Mouse (Mus musculus): ENCODE results near the gene Ifi206. TPM values are rescaled to one million over a fixed set of nuclear protein-coding genes. Genes with fewer than 3 reads are reported as not detected.
"Not testable (repeated sequence)": the region's sequence is repeated elsewhere in the genome, so short reads cannot be mapped to it uniquely, and the experiment has no call there.

Gene Ifi206
- total RNA-seq (2012; rRNA removed), result not detected in 2 replicates

DNA sequence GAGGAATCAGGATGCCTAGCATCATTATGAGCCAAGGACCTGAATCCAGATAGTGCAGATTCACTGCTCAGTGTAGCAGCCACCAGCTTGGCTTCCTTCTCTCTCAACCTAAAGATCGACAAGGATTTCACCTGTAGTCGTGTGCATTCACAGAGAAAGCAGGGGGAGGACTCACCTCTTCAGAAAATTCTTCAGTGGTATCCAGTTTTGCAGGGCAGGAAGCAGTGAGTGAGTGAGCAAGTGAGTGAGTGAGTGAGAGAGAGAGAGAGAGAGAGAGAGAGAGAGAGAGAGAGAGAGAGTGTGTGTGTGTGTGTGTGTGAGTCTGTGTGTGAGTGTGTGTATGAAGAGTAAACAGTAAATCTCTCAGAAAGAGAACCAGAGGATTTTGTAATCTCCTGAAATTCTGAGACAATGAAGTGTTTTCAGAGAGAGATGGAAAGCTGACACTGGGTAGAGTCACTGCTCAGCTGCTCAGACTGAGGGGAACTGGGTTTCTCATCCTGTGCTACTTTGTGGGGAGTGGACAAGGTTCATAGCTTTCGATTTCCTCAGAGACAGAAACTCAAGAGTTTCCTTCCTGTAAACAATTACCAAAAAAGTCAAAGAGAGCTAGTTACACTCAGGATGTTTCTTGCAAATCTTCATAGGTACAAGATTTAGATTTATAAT lies at the start of gene Ifi206:
Ifi206 (minus strand) TSS at position 230 of the 669 bp plus-strand sequence.
- H3K9ac ChIP-seq (ENCODE audit: insufficient read depth, low read depth, low read length, poor library complexity, severe bottlenecking); in situ Hi-C loops (cut with MboI; ENCODE audit: low sequenced_read_pairs in 2 of 2, unreplicated experiment in 2 of 2); H3K9me3 ChIP-seq (ENCODE audit: control insufficient read depth, insufficient read depth, low read depth, low read length); DNase-seq (ENCODE audit: low read depth, low spot score); H3K27ac ChIP-seq (ENCODE audit: insufficient read depth, low read depth, low read length, poor library complexity, severe bottlenecking); H3K4me1 ChIP-seq (ENCODE audit: control insufficient read depth in 2 of 2, insufficient read depth in 2 of 2, low read length in 2 of 2, poor library complexity in 1 of 2); H3K36me3 ChIP-seq (ENCODE audit: control insufficient read depth, insufficient read depth, low read length, poor library complexity, severe bottlenecking); H3K4me3 ChIP-seq (ENCODE audit: insufficient read depth in 1 of 2, low read depth in 1 of 2, low read length in 2 of 2, poor library complexity in 1 of 2, severe bottlenecking in 1 of 2): not testable (repeated sequence)

DNA sequence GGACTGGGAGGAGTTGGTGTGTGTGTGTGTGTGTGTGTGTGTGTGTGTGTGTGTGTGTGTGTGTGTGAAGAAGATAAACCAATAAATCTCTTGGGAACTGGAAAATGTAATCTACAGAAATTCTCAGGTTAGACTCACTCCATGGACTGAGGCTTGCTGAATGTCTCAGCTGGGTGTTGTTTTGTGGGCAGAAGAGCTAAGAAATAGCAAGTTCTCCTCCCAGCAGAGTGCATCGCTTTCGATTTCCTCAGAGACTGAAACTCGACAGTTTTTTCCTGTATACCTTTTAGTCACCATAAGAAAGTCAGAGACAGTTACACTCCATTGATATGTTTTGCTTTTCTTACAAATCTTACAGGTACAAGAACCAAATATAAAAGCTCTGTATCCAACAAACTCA lies 45.0 kb upstream of the Ifi206 start, which contains the start of gene Ifi214:
Ifi214 (minus strand) TSS at position 167 of the 400 bp plus-strand sequence.
- H3K9ac ChIP-seq (ENCODE audit: insufficient read depth, low read depth, low read length, poor library complexity, severe bottlenecking); H3K36me3 ChIP-seq (ENCODE audit: control insufficient read depth, insufficient read depth, low read length, poor library complexity, severe bottlenecking); H3K4me3 ChIP-seq (ENCODE audit: insufficient read depth in 1 of 2, low read depth in 1 of 2, low read length in 2 of 2, poor library complexity in 1 of 2, severe bottlenecking in 1 of 2); DNase-seq (ENCODE audit: low read depth, low spot score); H3K4me1 ChIP-seq (ENCODE audit: control insufficient read depth in 2 of 2, insufficient read depth in 2 of 2, low read length in 2 of 2, poor library complexity in 1 of 2); H3K27ac ChIP-seq (ENCODE audit: insufficient read depth, low read depth, low read length, poor library complexity, severe bottlenecking); in situ Hi-C loops (cut with MboI; ENCODE audit: low sequenced_read_pairs in 2 of 2, unreplicated experiment in 2 of 2); H3K9me3 ChIP-seq (ENCODE audit: control insufficient read depth, insufficient read depth, low read depth, low read length): not testable (repeated sequence)

- TF ChIP-seq ZC3H11A (IDR thresholded peaks at IDR 0.05; ENCODE audit: borderline replicate concordance, low read depth, low read length), result no peak
- TF ChIP-seq HCFC1 (IDR thresholded peaks at IDR 0.05; ENCODE audit: borderline replicate concordance, insufficient read depth, low read length), result no peak
- TF ChIP-seq CHD2 (IDR thresholded peaks at IDR 0.05; ENCODE audit: low read depth, low read length), result no peak
- TF ChIP-seq ZNF384 (IDR thresholded peaks at IDR 0.05; ENCODE audit: low read depth, low read length), result no peak
- no peak for TF ChIP-seq MAFK (IDR thresholded peaks at IDR 0.05; ENCODE audit: insufficient read depth, low read depth, low read length)
- no peaks in the 10 kb centered on the region for H3K4me1 ChIP-seq (ENCODE audit: control insufficient read depth in 2 of 2, insufficient read depth in 2 of 2, low read length in 2 of 2, poor library complexity in 1 of 2)
- H3K9ac ChIP-seq (ENCODE audit: insufficient read depth, low read depth, low read length, poor library complexity, severe bottlenecking), result no peak overlapping the region
- H3K36me3 ChIP-seq (ENCODE audit: control insufficient read depth, insufficient read depth, low read length, poor library complexity, severe bottlenecking), result no peaks in the 10 kb centered on the region
- H3K27ac ChIP-seq (ENCODE audit: insufficient read depth, low read depth, low read length, poor library complexity, severe bottlenecking), result no peak overlapping the region
- DNase-seq (ENCODE audit: low read depth, low spot score), result no peak
- in situ Hi-C loops (cut with MboI; ENCODE audit: low sequenced_read_pairs in 2 of 2, unreplicated experiment in 2 of 2), result no loop called here
- no peak overlapping the region for H3K4me3 ChIP-seq (ENCODE audit: insufficient read depth in 1 of 2, low read depth in 1 of 2, low read length in 2 of 2, poor library complexity in 1 of 2, severe bottlenecking in 1 of 2)
- no peaks in the 10 kb centered on the region for H3K9me3 ChIP-seq (ENCODE audit: control insufficient read depth, insufficient read depth, low read depth, low read length)
Measured at GRCm38 (mm10) chr1:173521452-173521851, 30.6 kb upstream of the Ifi206 start.

- in situ Hi-C loops (cut with MboI; ENCODE audit: low sequenced_read_pairs in 2 of 2, unreplicated experiment in 2 of 2); H3K9me3 ChIP-seq (ENCODE audit: control insufficient read depth, insufficient read depth, low read depth, low read length); H3K4me1 ChIP-seq (ENCODE audit: control insufficient read depth in 2 of 2, insufficient read depth in 2 of 2, low read length in 2 of 2, poor library complexity in 1 of 2); H3K36me3 ChIP-seq (ENCODE audit: control insufficient read depth, insufficient read depth, low read length, poor library complexity, severe bottlenecking); H3K4me3 ChIP-seq (ENCODE audit: insufficient read depth in 1 of 2, low read depth in 1 of 2, low read length in 2 of 2, poor library complexity in 1 of 2, severe bottlenecking in 1 of 2); DNase-seq (ENCODE audit: low read depth, low spot score); H3K9ac ChIP-seq (ENCODE audit: insufficient read depth, low read depth, low read length, poor library complexity, severe bottlenecking); H3K27ac ChIP-seq (ENCODE audit: insufficient read depth, low read depth, low read length, poor library complexity, severe bottlenecking): not testable (repeated sequence)
Measured at GRCm38 (mm10) chr1:173510595-173510994, 19.8 kb upstream of the Ifi206 start.

- in situ Hi-C loops (cut with MboI; ENCODE audit: low sequenced_read_pairs in 2 of 2, unreplicated experiment in 2 of 2); H3K9me3 ChIP-seq (ENCODE audit: control insufficient read depth, insufficient read depth, low read depth, low read length); H3K9ac ChIP-seq (ENCODE audit: insufficient read depth, low read depth, low read length, poor library complexity, severe bottlenecking); H3K4me3 ChIP-seq (ENCODE audit: insufficient read depth in 1 of 2, low read depth in 1 of 2, low read length in 2 of 2, poor library complexity in 1 of 2, severe bottlenecking in 1 of 2); H3K36me3 ChIP-seq (ENCODE audit: control insufficient read depth, insufficient read depth, low read length, poor library complexity, severe bottlenecking); H3K27ac ChIP-seq (ENCODE audit: insufficient read depth, low read depth, low read length, poor library complexity, severe bottlenecking); DNase-seq (ENCODE audit: low read depth, low spot score); H3K4me1 ChIP-seq (ENCODE audit: control insufficient read depth in 2 of 2, insufficient read depth in 2 of 2, low read length in 2 of 2, poor library complexity in 1 of 2): not testable (repeated sequence)
Measured at GRCm38 (mm10) chr1:173491483-173491882, 642 bp upstream of the Ifi206 start.

DNA sequence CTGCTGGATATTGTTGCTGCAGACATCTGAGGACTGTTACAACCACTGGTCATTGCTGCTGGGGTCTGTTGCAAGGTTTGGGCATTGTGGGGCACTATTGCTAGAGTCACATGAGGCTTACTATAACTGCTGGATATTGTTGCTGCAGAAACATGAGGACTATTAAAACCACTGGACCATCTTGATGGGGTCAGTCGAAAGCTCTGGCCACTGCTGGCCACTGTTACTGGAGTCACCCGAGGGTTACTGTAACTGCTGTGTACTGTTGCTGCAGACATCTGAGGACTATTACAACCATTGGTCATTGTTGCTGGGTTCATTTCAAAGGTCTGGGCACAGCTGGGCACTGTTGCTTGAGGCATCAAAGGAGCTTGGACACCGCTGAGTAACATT lies 9.7 kb downstream of the Ifi206 start:
- DNase-seq (ENCODE audit: low read depth, low spot score); in situ Hi-C loops (cut with MboI; ENCODE audit: low sequenced_read_pairs in 2 of 2, unreplicated experiment in 2 of 2); H3K4me3 ChIP-seq (ENCODE audit: insufficient read depth in 1 of 2, low read depth in 1 of 2, low read length in 2 of 2, poor library complexity in 1 of 2, severe bottlenecking in 1 of 2); H3K9ac ChIP-seq (ENCODE audit: insufficient read depth, low read depth, low read length, poor library complexity, severe bottlenecking); H3K27ac ChIP-seq (ENCODE audit: insufficient read depth, low read depth, low read length, poor library complexity, severe bottlenecking); H3K4me1 ChIP-seq (ENCODE audit: control insufficient read depth in 2 of 2, insufficient read depth in 2 of 2, low read length in 2 of 2, poor library complexity in 1 of 2); H3K36me3 ChIP-seq (ENCODE audit: control insufficient read depth, insufficient read depth, low read length, poor library complexity, severe bottlenecking); H3K9me3 ChIP-seq (ENCODE audit: control insufficient read depth, insufficient read depth, low read depth, low read length): not testable (repeated sequence)

DNA sequence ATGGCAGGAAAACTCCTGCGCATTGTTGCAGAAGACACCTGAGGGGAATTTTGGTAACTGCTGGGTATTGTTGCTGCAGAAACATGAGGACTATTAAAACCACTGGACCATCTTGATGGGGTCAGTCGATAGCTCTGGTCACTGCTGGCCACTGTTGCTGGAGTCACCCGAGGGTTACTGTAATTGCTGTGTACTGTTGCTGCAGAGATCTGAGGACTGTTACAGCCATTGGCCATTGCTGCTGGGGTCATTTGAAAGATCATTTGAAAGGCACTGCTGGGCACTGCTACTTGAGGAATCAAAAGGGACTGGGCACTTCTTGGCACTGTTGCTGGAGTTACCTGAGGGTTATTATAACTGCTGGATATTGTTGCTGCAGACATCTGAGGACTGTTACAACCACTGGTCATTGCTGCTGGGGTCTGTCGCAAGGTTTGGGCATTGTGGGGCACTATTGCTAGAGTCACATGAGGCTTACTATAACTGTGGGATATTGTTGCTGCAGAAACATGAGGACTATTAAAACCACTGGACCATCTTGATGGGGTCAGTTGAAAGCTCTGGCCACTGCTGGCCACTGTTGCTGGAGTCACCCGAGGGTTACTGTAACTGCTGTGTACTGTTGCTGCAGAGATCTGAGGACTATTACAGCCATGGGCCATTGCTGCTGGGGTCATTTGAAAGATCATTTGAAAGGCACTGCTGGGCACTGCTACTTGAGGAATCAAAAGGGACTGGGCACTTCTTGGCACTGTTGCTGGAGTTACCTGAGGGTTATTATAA lies 10.3 kb downstream of the Ifi206 start:
- DNase-seq (ENCODE audit: low read depth, low spot score); H3K9me3 ChIP-seq (ENCODE audit: control insufficient read depth, insufficient read depth, low read depth, low read length); H3K4me3 ChIP-seq (ENCODE audit: insufficient read depth in 1 of 2, low read depth in 1 of 2, low read length in 2 of 2, poor library complexity in 1 of 2, severe bottlenecking in 1 of 2); in situ Hi-C loops (cut with MboI; ENCODE audit: low sequenced_read_pairs in 2 of 2, unreplicated experiment in 2 of 2); H3K27ac ChIP-seq (ENCODE audit: insufficient read depth, low read depth, low read length, poor library complexity, severe bottlenecking); H3K4me1 ChIP-seq (ENCODE audit: control insufficient read depth in 2 of 2, insufficient read depth in 2 of 2, low read length in 2 of 2, poor library complexity in 1 of 2); H3K9ac ChIP-seq (ENCODE audit: insufficient read depth, low read depth, low read length, poor library complexity, severe bottlenecking); H3K36me3 ChIP-seq (ENCODE audit: control insufficient read depth, insufficient read depth, low read length, poor library complexity, severe bottlenecking): not testable (repeated sequence)

Measured in ES-E14 (cell line).